Mouse (Mus musculus): ENCODE data around the gene Arhgap27.
"Not testable (repeated sequence)": the region's sequence is repeated elsewhere in the genome, so short reads cannot be mapped to it uniquely, and the experiment has no call there.

Gene Arhgap27

DNA sequence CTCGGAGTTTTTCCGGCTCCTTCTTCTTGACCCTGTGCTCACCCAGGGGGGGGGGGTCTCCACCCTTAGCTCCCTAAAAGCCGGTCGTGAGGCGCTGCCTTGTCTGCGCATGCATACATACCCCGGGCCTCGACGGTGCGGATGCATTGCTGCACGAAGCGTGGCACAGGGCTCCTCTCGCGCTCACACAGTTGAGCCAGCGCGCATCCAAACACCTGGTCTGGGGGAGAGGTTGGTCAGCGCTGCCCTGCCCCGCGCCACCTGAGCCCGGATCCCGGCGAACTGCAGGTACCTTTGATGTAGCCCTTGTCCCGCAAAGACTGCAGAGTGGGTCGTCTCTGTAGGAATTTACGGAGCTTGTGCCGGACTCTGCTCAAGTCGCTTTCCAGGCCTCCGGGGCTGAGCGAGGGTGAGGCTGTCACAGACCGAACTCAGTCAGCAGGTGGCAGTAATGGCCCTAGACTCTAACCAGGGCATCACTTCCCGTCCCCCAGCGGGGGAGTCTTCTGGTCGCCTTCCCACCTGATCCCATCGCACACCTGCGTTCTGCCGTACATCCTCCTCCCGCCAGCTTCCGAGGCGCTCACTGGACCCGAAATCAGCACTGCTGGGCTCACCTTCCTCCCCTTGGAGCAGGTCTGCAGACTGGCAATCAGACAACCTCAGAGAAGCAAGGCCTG is 29.6 kb downstream of the Arhgap27 start:
- DNase-seq (ENCODE audit: low spot score): no peak

DNA sequence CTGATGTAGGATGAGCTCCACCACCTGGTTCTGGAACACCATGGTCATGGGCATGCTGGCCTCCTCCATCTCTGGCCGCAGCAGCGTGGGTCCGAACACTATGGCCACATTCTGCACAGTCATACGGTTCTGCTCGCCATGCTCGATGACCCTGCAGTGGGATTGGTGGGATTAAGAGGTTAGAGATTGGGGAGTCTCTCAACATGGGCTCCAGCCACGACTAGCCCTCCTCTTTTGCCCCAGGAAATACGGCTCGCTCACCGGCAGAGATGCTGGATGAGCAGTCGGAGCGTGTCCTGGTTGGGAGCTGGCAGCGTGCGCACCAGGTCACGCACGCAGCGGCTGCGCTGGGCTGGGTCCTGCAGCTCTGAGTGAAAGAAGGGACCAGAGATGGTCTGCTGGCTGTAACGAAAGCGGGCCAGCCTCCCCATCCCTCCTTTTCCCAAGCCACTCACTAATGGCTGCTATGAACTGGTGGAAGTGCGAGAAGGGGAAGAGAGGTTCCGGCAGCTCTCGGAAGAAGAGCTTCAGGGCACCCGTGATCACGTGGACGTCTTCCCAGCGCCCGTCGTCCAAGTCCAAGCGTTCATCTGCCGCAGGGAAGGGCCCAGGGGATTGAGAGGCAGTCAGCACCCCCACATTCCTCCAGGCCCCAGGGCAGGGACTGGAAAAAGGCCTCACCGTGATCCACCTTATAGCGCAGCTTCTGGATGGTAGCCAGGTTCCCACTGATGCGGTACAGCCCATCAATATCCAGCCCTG is 30.4 kb downstream of the Arhgap27 start:
- DNase-seq (ENCODE audit: low spot score): no peak

DNA sequence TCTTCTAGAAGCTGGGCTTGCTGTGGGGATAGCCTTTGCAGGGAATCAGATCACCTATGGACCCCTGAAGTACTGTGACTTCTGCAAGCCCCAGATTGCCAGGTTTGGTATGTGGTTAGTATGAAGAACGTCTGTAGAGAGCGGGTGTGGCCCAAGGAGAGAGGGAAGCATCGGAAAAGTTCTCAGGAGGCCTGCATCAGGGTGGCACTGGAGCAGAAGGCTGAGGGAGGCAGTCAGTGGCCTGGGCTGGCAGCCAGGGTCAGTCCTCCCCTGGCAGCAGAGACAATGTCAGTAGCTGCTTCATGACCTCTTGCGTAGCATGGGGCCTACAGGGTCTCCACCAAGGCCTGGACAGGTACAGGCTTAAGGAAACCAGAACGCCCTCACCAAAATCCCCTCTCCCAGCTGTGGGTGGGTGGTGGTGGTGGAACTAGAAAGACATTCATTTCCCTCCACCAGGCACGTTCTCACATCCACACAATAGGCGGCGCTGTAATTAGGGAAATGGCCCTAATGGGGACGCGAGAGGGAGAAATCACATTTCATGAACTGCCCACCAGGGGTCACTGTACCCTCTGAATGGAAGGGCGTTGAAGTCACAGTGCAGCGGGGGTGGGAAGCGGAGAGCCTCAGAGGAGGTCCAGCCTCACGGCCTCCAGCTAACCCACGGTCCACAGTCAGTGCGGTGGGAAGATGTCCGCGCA is 31.2 kb downstream of the Arhgap27 start:
- peak; percentile 50 for DNase-seq (ENCODE audit: low spot score)

DNA sequence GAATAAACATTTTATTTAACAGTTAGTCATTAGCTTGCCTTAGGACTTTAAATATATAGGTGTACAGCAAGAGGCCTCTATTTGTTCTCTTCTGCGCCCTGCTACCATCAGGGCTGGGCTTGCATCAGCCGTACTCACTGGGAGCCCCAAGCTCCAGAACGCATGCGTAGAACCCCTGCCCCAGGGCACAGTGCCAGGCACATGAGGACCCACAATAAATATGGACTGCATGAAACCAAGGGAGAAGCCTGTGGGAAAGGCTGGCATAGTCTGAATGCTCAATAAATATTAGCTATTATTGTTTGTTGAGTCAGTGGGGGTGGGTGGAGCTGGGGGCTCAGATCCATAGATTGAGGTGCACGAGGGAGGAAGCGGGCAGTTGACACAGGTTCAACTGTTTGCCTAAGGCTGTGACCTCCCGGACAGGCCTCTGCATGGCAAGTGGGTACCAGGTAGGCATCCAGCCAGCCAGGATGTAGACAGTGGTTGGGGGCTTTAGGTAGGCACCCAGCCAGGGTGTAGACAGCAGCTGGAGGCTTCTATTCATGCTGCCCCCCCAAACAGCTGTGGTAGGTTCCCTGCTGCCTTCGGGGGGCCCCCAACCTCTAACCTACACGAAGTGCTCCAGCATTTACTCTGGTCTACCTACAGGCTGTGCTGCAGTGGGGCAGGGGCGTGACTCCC is 31.8 kb downstream of the Arhgap27 start:
- no peak for DNase-seq (ENCODE audit: low spot score)

DNA sequence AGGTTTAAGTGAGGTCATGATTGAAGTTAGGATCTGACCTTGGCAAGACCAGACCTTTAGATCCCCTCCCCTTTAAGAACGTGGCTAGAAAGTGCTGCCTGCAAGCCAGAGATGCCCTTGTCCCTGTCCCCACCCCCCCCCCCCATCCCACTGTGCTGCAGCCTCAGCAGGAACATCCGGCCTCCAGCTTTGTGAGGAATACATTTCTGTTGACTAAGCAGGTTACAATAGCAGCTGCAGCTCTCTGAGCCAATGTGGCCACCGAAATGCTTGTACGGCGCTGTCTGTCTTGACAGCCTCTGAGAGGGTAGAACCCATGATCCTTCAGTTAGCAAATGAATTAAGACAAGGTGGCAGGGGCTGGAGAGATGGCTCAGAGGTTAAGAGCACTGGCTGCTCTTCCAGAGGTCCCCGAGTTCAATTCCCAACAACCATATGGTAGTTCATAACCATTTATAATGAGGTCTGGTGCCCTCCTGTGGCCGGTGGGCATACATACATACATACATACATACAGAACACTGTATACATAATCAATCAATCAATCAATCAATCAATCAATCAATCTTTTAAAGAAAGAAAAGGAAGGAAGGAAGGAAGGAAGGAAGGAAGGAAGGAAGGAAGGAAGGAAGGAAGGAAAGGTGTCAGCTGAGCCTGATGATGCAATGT is 32.7 kb downstream of the Arhgap27 start:
- DNase-seq (ENCODE audit: low spot score): no peak

DNA sequence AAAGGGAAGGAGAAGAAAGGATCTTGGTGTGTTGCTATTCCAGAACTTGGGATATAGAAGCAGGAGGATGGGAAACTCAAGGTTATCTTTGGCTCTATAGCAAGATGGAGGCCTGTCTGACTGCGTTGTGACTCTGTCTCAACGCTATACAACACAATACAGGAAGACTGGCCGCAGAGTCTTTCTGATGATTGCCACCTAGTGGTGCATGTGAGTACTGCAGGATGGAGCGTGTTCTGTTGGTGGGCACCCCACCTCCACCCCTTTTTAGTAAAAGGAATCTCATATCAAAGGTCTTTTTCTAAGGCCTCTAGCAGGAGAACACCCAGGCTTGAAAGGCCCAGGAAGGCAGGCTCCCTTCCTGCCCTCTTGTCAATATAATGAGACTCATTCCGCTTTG is 36.5 kb downstream of the Arhgap27 start:
- DNase-seq (ENCODE audit: low spot score): peak; percentile 68

DNA sequence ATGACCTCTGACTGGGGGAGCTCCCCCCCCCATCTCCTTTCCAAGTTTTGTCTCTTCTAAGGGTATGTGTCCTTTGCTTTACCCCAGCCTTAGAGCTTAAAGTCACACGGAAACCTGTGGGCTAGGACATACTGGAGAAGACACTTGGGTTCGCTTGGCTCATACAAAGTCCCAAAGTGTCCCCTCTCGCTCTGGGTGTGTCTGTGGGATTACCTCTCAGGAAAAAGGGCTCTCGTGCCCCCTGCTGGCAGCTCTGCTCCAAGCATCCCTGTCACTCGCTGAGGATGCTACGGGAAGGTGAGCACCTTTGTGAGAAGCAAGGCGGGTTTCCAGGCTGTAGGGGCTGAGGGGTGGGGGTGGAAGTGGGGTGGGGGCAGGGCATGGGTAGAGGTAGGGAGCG is 38.3 kb downstream of the Arhgap27 start:
- DNase-seq (ENCODE audit: low spot score): no peak

DNA sequence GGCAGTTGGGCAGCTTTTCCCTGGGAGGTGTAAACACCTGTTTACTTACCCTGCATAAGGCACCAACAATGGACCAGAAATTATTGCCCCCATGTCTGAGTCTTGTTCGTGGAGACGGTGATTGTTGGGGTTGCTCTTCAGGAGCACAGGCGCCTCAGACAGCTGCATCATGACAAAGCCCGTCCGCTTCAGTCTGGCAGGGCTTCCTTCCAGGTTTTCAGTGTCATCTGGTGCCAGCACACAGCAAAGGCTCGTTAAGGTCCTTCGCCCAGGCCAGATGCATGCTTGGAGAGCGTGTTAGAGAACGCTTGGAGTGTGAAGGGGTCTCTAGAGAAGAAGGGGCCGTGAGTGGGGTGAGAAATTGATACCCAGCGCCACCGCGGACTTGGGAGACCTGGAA is 38.8 kb downstream of the Arhgap27 start:
- no peak for DNase-seq (ENCODE audit: low spot score)

DNA sequence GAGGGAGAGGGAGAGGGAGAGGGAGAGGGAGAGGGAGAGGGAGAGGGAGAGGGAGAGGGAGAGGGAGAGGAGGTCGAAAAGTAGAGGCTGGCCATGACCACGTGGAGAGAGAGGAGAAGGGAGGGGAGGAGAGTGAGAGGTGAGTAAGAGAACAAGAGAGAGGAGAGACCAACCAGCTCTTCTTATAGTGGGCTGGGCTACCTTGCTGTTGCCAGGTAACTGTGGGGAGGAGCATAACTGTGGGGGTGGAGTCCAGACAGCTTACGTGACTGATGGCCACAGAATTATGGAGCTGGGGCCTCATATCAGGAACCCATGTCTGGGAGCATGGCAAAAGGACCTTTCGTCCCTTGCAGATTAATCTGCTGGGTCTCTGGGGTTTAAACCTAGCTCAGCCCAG is 40.7 kb downstream of the Arhgap27 start:
- not testable (repeated sequence) for DNase-seq (ENCODE audit: low spot score)

DNA sequence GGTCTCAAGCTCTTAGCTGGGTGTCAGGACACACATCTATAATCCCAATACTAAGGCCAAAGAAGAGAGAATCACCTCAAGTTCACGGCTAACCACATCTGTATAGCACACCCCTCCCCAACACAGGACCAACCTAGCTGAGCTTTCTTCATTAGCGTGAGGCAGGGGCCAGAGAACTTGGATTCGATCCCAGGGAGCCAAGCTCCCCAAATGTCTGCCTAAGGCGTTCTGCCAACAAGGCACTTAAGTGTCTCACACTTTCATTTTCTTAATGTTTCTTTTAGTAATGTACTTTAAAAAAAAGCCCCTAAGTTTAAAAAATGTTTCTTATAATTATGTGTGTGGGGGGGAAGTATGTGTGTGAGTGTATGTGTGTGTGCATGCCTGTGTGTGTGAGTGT is 42.8 kb downstream of the Arhgap27 start:
- no peak for DNase-seq (ENCODE audit: low spot score)

DNA sequence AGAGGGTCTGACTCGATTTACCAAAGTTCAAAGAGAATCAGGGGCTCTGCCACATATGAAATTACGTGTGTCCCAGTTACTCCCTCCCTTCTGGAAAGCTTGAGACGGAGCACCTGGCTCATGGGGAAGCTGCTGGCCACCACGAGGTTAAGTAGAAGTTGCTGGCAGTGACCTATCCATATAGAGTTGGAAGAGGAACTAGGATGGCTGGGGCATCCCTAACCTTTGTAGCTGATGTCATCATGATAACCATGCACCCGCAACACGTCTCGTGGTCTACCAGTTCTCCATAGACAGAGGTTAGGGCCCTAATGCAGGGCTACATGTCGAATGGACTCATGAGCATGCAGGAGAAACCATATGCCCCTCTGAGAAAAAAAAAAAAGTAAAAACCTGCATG is 43.3 kb downstream of the Arhgap27 start:
- no peak for DNase-seq (ENCODE audit: low spot score)

DNA sequence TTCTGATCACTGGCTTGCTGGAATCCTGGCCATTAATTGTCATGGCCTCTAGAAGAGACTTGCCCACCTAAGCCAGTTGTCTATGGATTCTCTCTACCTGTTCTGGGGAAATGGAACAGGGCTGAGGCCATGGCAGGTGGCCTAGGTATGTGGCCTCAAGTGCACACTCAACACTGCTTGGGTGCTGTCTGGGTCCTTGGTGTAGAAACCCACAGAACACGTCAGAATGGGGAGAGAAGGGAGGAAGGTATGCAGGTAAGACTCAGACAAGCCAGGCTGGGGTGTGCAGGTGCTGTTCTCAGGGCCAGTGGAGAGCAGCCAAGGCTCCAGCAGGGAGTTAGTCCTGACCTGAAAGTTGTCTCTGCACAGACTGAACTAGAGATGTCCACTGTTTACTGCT is 45.5 kb downstream of the Arhgap27 start:
- no peak for DNase-seq (ENCODE audit: low spot score)

DNA sequence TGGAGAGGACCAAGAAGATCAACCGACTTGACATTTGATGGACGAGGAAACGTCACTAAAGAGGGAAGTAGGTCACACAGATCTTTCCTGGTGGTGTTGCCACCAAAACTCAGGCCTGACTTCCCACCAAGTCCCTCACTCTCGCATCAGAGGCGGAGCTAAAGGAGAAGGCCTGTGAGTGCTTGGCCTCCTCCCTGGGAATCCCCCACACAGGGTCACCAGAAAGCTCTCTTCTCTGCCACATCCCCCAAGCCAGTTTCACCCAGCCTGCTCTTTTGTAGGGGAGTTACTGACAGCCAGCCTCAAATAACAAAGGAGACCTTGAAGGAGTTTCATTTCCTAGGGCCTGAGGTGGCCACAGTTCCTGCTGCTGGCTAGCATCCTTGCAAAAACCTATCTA is 48.1 kb downstream of the Arhgap27 start:
- DNase-seq (ENCODE audit: low spot score): no peak

DNA sequence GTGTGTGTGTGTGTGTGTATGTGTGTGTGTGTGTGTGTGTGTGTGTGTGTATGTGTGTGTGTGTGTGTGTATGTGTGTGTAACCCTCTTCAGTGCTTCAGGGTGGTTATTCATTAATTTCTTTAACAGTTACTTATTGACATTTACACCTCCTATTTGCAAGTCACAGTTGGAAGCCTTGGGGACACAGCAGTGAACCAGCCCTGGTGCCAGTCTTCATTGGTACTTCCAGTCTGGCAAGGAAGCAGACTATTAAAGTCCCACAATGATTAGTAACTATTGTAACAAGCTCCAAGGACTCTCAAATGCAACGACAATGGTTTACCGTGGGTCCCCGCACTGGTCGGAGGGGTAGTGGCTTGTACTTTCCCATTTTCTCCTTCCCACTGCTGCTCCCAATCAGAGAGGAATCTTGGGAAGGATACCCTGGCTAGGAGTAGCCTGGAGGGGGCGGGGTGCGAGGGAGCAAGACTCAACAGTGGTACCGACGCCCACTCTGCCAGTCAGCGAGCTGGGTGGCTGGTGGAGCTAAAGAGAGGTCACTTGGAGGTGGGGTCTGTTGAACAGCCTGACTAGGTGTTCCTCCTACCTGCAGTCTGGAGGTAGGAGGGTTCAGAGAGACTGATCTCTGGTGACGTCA is 48.6 kb downstream of the Arhgap27 start:
- DNase-seq (ENCODE audit: low spot score): no peak

DNA sequence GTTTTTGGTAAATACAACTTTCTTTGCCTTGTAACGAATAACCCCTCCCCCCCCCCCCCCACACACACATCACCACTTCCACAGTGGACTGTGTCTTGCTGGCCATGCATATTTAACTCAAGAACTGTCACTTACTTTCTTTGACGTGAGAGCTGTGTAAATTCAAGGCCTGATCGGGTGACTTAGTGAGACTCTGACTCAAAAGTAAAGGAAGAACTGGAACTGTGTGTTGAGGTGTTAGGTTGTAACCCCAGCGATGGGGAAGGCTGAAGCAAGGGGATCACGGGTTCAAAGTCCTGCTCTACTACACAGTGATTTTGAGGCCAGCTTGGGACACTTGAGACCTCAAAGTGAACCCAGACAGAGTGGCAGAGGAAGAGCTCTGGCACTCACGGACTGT is 50.0 kb downstream of the Arhgap27 start:
- no peak for DNase-seq (ENCODE audit: low spot score)

DNA sequence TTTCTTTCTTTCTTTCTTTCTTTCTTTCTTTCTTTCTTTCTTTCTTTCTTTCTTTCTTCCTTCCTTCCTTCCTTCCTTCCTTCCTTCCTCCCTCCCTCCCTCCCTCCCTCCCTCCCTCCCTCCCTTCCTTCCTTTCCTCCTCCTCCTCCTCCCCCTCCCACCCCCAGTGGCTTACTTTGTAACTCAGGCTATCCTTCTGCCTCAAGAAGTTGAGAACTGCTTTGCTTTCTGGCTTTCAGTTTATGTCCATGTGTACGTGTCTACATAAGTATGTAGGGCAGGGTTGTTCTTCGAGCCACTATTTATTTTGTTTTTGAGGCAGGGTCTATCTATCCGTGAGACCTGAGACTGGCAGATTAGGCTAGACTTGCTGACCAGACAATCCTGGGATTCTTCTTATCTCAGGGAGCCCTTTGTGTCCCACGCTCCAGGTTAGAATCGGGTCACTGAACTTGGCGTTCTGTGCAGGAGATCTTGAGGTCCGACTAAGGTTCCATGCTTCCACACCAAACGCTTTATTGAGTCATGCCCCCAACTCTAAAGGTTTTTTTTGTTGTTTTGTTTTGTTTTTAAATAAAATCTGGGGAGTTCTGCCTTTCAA is 50.7 kb downstream of the Arhgap27 start:
- DNase-seq (ENCODE audit: low spot score): no peak

DNA sequence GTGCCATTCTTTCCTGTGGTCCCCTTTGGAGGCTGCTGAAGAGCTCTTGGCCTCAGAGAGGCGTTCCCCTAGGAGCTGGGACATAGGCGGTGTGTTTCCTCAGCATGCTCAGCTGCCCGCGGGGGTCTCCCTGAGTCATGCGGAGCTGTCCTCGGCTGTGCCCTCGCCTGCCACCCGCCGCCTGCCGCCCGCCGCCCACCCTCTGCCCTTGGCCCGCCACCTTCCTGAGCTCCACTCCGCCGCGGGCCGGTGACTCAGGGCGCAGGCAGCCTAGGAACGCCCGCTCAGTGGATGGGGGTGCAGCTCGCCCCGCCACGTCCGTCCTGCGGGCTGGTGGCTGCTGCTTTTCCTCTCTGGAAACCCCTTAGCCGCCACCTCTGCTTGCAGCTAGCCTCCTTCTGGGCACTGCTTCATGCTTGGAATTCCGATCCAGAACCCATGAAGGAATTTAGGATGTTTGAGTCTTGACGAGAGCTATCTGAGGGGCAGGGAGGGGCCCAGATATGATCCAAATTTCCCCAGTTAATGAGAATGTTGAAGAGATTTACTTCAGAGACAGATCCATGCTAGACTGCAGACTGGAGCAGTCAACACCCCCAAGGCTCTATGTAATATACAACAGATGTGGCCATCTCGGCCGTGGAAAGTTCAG is 51.4 kb downstream of the Arhgap27 start:
- DNase-seq (ENCODE audit: low spot score): no peak

DNA sequence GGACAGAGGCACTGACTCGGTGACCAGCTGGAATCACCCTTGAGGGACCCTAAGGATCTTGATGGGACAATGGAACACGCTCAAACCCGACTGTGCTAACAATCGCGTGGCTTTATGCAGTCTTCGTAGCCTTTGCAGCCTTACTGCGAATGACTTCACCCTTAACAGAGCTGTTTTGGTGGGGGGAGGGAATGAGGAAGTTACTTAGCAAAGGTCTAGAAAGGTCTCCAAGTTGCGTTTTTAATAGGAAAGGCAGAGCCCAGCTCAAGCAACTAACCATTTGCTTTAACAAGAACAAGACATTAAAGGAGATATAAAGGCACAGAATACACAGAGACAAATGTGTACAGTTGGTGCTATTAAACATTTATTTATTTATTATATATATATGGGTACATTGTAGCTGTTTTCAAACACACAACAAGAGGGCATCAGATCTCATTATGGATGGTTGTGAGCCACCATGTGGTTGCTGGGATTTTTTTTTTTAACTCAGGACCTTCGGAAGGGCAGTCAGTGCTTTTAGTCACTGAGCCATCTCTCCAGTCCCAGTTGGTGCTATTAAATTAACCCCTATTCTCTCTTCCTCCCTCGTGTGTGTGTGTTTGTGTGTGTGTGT is 53.4 kb downstream of the Arhgap27 start:
- no peak for DNase-seq (ENCODE audit: low spot score)

DNA sequence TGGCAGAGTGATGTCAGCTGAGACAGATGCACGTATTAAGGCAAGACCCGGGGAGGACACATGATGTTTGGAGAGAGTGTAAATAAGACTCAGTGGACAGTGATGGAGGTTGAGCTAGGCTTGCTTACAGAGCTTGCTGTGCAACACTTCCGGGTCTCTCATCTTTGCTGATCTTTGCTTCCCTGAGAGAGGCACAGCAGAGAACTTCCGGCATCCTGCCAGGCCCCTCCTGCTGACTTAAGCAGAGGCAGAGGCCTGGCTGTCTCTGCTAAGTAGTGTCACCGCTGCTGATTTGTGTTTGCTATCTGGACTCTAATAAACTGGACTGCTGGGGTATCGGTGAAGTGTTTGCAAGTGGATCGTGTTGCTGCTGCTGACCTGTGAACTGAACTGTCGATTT is 55.6 kb downstream of the Arhgap27 start:
- no peak for DNase-seq (ENCODE audit: low spot score)

DNA sequence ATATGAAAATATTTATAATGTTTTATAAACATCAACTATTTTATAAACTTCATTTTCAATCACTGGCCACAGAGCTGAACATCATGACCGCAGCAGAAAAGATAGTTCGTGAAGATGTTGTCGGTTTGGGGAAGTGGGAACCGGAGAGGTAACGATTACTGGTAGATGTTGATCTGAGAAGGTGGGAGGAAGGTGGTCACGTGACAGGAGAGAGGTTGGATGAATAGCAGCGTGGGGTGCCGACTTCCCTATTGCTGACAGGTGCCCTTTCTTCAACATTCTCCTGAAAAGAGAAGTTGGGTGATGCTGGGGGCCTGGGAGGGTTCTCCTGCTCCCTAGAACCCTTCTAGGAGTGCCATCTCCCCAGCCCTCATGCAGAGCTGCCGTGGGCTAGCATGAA is 59.0 kb downstream of the Arhgap27 start:
- no peak for DNase-seq (ENCODE audit: low spot score)

All from ovary, postnatal 10 days (tissue).